Comparison of ENCODE assay signal across 8 mouse cellular contexts in genomic region chr19:51201391-51201790, GRCm38 (mm10).
DNase-seq lines count a peak whose midpoint lies in the region; ATAC-seq and TF ChIP-seq lines count a peak whose summit lies in the region.

No protein-coding gene starts in this region.

- no peak overlapping the region for H3K4me3 ChIP-seq in kidney, embryonic 14.5 days (ENCODE audit: low read length)
- no peak overlapping the region for H3K4me3 ChIP-seq in kidney, postnatal 0 days (replicated peaks; ENCODE audit: low read depth, low read length)
- H3K4me3 ChIP-seq in liver, embryonic 11.5 days (ENCODE audit: low read depth, low read length), result no peak overlapping the region

- H3K4me2 ChIP-seq in kidney, embryonic 14.5 days (replicated peaks; ENCODE audit: low read depth, low read length), result no peak overlapping the region
- H3K4me2 ChIP-seq in kidney, postnatal 0 days (ENCODE audit: low read length), result no peak overlapping the region
- no peak overlapping the region for H3K4me2 ChIP-seq in liver, embryonic 11.5 days

- ATAC-seq in kidney, embryonic 14.5 days (ENCODE audit: low FRiP score, low TSS enrichment), result no peak
- no peak for ATAC-seq in kidney, postnatal 0 days (replicated peaks; ENCODE audit: low FRiP score, low read depth)
- ATAC-seq in liver, embryonic 11.5 days (replicated peaks; ENCODE audit: low FRiP score), result no peak

- H3K36me3 ChIP-seq in kidney, embryonic 14.5 days (ENCODE audit: control insufficient read depth, insufficient read depth, low read length), result no peaks in the 10 kb centered on the region
- H3K36me3 ChIP-seq in kidney, postnatal 0 days (ENCODE audit: insufficient read depth, low read length), result no peaks in the 10 kb centered on the region
- no peaks in the 10 kb centered on the region for H3K36me3 ChIP-seq in liver, embryonic 11.5 days (ENCODE audit: control insufficient read depth, insufficient read depth, low read length)

- TF ChIP-seq CTCF in kidney, postnatal 0 days (IDR thresholded peaks at IDR 0.05; ENCODE audit: low read depth), result peak; percentile 71

- no peak overlapping the region for H3K27ac ChIP-seq in kidney, embryonic 14.5 days (ENCODE audit: low read depth, low read length)
- H3K27ac ChIP-seq in kidney, postnatal 0 days, result no peak overlapping the region
- no peak overlapping the region for H3K27ac ChIP-seq in liver, embryonic 11.5 days (ENCODE audit: low read depth, low read length)

- no peak overlapping the region for H3K9ac ChIP-seq in kidney, embryonic 14.5 days (ENCODE audit: low read depth, low read length)
- H3K9ac ChIP-seq in kidney, postnatal 0 days (ENCODE audit: low read depth, low read length), result no peak overlapping the region
- H3K9ac ChIP-seq in liver, embryonic 11.5 days (ENCODE audit: low read depth, low read length), result no peak overlapping the region

- peak; percentile 2 to 29 for DNase-seq in kidney, adult 8-10 months
- DNase-seq in Muller cell, postnatal 12 days (ENCODE audit: inconsistent ontology term), result peak; percentile 56
- peak; percentile 4 for DNase-seq in cerebellum, adult 9-10 months
- DNase-seq in kidney, postnatal 0 days (ENCODE audit: low spot score), result peak; percentile 67
- peak; percentile 11 for DNase-seq in retina, adult 2 months (ENCODE audit: low read depth, low spot score)
- no peak for DNase-seq in gastrocnemius, postnatal 10 days
- DNase-seq in liver, embryonic 11.5 days (ENCODE audit: low spot score), result no peak

- no peaks in the 10 kb centered on the region for H3K27me3 ChIP-seq in kidney, embryonic 14.5 days (ENCODE audit: control insufficient read depth, insufficient read depth, low read length)
- H3K27me3 ChIP-seq in kidney, postnatal 0 days (ENCODE audit: insufficient read depth, low read length), result no peaks in the 10 kb centered on the region
- H3K27me3 ChIP-seq in liver, embryonic 11.5 days (replicated peaks; ENCODE audit: control insufficient read depth, insufficient read depth, low read length), result no peaks in the 10 kb centered on the region

- H3K4me1 ChIP-seq in kidney, embryonic 14.5 days (ENCODE audit: control insufficient read depth, insufficient read depth, low read length), result no peaks in the 10 kb centered on the region
- no peaks in the 10 kb centered on the region for H3K4me1 ChIP-seq in kidney, postnatal 0 days (replicated peaks; ENCODE audit: insufficient read depth, low read length)
- H3K4me1 ChIP-seq in liver, embryonic 11.5 days (replicated peaks; ENCODE audit: control insufficient read depth, insufficient read depth, low read length), result no peaks in the 10 kb centered on the region

- no peaks in the 10 kb centered on the region for H3K9me3 ChIP-seq in kidney, embryonic 14.5 days (ENCODE audit: control insufficient read depth, low read length)
- no peaks in the 10 kb centered on the region for H3K9me3 ChIP-seq in kidney, postnatal 0 days (replicated peaks; ENCODE audit: low read length)
- H3K9me3 ChIP-seq in liver, embryonic 11.5 days (ENCODE audit: control insufficient read depth, low read length), result no peaks in the 10 kb centered on the region

Comparison
In these comparisons a context has a peak if more than half of its experiments do, and no peak if none do; other contexts are left out.
1. DNase-seq: peak in kidney, adult 8-10 months (2 of 2), Muller cell, postnatal 12 days (single experiment), cerebellum, adult 9-10 months (single experiment), kidney, postnatal 0 days (single experiment) and retina, adult 2 months (single experiment); none in gastrocnemius, postnatal 10 days (single experiment) and liver, embryonic 11.5 days (single experiment).